Mouse (Mus musculus): ENCODE data around the gene Ubl4a.

- TF ChIP-seq CTCF (IDR thresholded peaks at IDR 0.05; ENCODE audit: control insufficient read depth, insufficient read depth, insufficient read length): no peak
- no peak for TF ChIP-seq USF1 (IDR thresholded peaks at IDR 0.05; ENCODE audit: low read depth)
- no peak for TF ChIP-seq CEBPB (IDR thresholded peaks at IDR 0.05; ENCODE audit: low read depth)
- no peak for TF ChIP-seq MYOD1 (IDR thresholded peaks at IDR 0.05; ENCODE audit: control insufficient read depth, insufficient read length, low read depth)
- TF ChIP-seq MAX (IDR thresholded peaks at IDR 0.05): peak; percentile 33
- TF ChIP-seq FOSL1 (IDR thresholded peaks at IDR 0.05; ENCODE audit: insufficient read depth, low read length, poor library complexity, severe bottlenecking): no peak
Measured at GRCm38 (mm10) chrX:74392535-74393443, 19.8 kb upstream of the Ubl4a start, which contains the start of the genes Fam3a and Ikbkg.

All from C2C12 (cell line).